Mouse (Mus musculus): Measurements from ENCODE around the gene Olfr726. TPM values are rescaled to one million over a fixed set of nuclear protein-coding genes. Genes with fewer than 3 reads are reported as not detected.

Gene Olfr726
- not detected for total RNA-seq (2023)

DNA sequence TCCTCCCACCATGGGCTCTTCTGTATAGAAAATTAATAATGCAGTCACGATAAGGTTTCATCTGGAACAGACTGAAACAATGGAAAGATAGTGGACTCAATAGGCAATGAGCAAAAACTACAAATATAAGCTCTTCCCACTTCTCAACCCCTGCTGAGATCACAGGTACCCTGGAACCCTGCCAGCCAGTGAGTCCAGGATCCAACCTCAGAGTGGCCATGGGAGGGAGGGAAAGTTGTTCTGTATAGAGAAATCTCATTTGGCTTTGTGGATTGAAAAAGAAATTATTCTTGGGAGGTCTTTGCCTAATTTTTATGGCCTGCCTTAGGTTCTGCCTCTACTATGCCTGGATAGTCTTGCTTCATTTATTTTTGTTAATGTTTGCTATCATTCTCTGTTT lies at the start of gene Olfr726:
Olfr726 (minus strand) TSS at position 101 of the 400 bp plus-strand sequence.

GRCm38 (mm10) chr14:50122886-50123285 lies 32.1 kb upstream of the Olfr726 start, which contains the start of gene Olfr727:
Gene Olfr727 (plus strand): TSS chr14:50123186.

GRCm38 (mm10) chr14:50040275-50040674 lies 50.5 kb downstream of the Olfr726 start, which contains the start of gene Olfr725:
Gene Olfr725 (minus strand): TSS chr14:50040375.

Other genes with a start within 250 kb of the Olfr726 start
- not detected for gene Olfr722, start 189.0 kb downstream of the Olfr726 start, total RNA-seq (2023)
- gene Olfr723, start 159.2 kb downstream of the Olfr726 start, total RNA-seq (2023): not detected
- not detected for gene Olfr724, start 127.7 kb downstream of the Olfr726 start, total RNA-seq (2023)
- gene Olfr725, start 50.6 kb downstream of the Olfr726 start, total RNA-seq (2023): not detected
- gene Olfr727, start 32.2 kb upstream of the Olfr726 start, total RNA-seq (2023): not detected
- gene Olfr728, start 51.7 kb upstream of the Olfr726 start, total RNA-seq (2023): not detected
- not detected for gene Olfr729, start 62.0 kb upstream of the Olfr726 start, total RNA-seq (2023)
- gene Olfr730, start 97.2 kb upstream of the Olfr726 start, total RNA-seq (2023): not detected
- not detected for gene Olfr731, start 150.9 kb upstream of the Olfr726 start, total RNA-seq (2023)
- not detected for gene Olfr732, start 193.3 kb upstream of the Olfr726 start, total RNA-seq (2023)
- not detected for gene Olfr733, start 210.6 kb upstream of the Olfr726 start, total RNA-seq (2023)
- not detected for gene Olfr734, start 235.8 kb upstream of the Olfr726 start, total RNA-seq (2023)